In genomic region chr12:108904276-108904653, GRCm38 (mm10) we compare ENCODE assay signal across 8 mouse cellular contexts. TPM values are rescaled to one million over a fixed set of nuclear protein-coding genes. Genes with fewer than 3 reads are reported as not detected.
DNase-seq lines count a peak whose midpoint lies in the region; ATAC-seq and TF ChIP-seq lines count a peak whose summit lies in the region.
"Had no signal": no experiment of that assay in that cellular context is flagged by ENCODE, and none has a peak within 500 bp of the region (broad histone marks: within the 10 kb centered on the region; RNA-seq: fewer than 3 reads in every experiment).

No protein-coding gene starts in this region.

- H3K4me2 ChIP-seq in midbrain, embryonic 12.5 days (replicated peaks): no peak overlapping the region; the same call in 1 of the 2 replicates
- no peak overlapping the region; the same call in 1 of the 2 replicates for H3K4me2 ChIP-seq in limb, embryonic 12.5 days
- no peak overlapping the region for H3K4me2 ChIP-seq in stomach, postnatal 0 days (replicated peaks; ENCODE audit: low read depth)
- H3K4me2 ChIP-seq: lung, embryonic 15.5 days had no signal

- peaks cover 45% of the 10 kb centered on the region for H3K4me1 ChIP-seq in midbrain, embryonic 12.5 days
- H3K4me1 ChIP-seq in midbrain, embryonic 10.5 days: peaks cover 40% of the 10 kb centered on the region
- peaks cover 34% of the 10 kb centered on the region for H3K4me1 ChIP-seq in hindbrain, embryonic 10.5 days (replicated peaks)
- peaks cover 30% of the 10 kb centered on the region for H3K4me1 ChIP-seq in limb, embryonic 12.5 days (replicated peaks)
- H3K4me1 ChIP-seq in stomach, postnatal 0 days (replicated peaks; ENCODE audit: control insufficient read depth, insufficient read depth): no peaks in the 10 kb centered on the region

- H3K9me3 ChIP-seq in midbrain, embryonic 12.5 days: no peaks in the 10 kb centered on the region
- no peaks in the 10 kb centered on the region for H3K9me3 ChIP-seq in midbrain, embryonic 10.5 days (replicated peaks)
- no peaks in the 10 kb centered on the region for H3K9me3 ChIP-seq in hindbrain, embryonic 10.5 days
- no peaks in the 10 kb centered on the region for H3K9me3 ChIP-seq in limb, embryonic 12.5 days
- H3K9me3 ChIP-seq in stomach, postnatal 0 days (ENCODE audit: control insufficient read depth, low read length): no peaks in the 10 kb centered on the region
- H3K9me3 ChIP-seq: lung, embryonic 15.5 days had no signal

- WGBS in midbrain, embryonic 12.5 days: 57% methylated on average over 8 of the region's 8 CpGs
- WGBS in midbrain, embryonic 10.5 days: 67% methylated on average over 8 of the region's 8 CpGs
- WGBS in hindbrain, embryonic 10.5 days: 56% methylated on average over 8 of the region's 8 CpGs
- 52% methylated on average over 8 of the region's 8 CpGs for WGBS in limb, embryonic 12.5 days
- WGBS in stomach, postnatal 0 days: 23% methylated on average over 8 of the region's 8 CpGs

- TF ChIP-seq CTCF in stomach, postnatal 0 days (IDR thresholded peaks at IDR 0.05; ENCODE audit: low read depth): no peak

- no peak overlapping the region for H3K4me3 ChIP-seq in midbrain, embryonic 12.5 days
- no peak overlapping the region for H3K4me3 ChIP-seq in midbrain, embryonic 10.5 days
- H3K4me3 ChIP-seq in hindbrain, embryonic 10.5 days: no peak overlapping the region
- H3K4me3 ChIP-seq in limb, embryonic 12.5 days (replicated peaks): no peak overlapping the region
- no peak overlapping the region for H3K4me3 ChIP-seq in stomach, postnatal 0 days (ENCODE audit: low read depth, low read length)
- H3K4me3 ChIP-seq: lung, embryonic 15.5 days had no signal

- DNase-seq in midbrain, embryonic 10.5 days (ENCODE audit: low spot score): no peak
- DNase-seq in hindbrain, embryonic 10.5 days (ENCODE audit: low spot score): no peak
- no peak for DNase-seq in stomach, postnatal 0 days (ENCODE audit: low spot score)
- no peak for DNase-seq in spleen, adult 18-20 months
- DNase-seq in cerebellum, postnatal 25 days: no peak

- ATAC-seq in midbrain, embryonic 12.5 days (ENCODE audit: low FRiP score, low read depth): no peak
- ATAC-seq in limb, embryonic 12.5 days (ENCODE audit: insufficient number of reproducible peaks, insufficient read depth, low FRiP score, low TSS enrichment, low read depth): no peak
- no peak for ATAC-seq in stomach, postnatal 0 days (ENCODE audit: low FRiP score, low TSS enrichment)

- H3K36me3 ChIP-seq in midbrain, embryonic 12.5 days: no peaks in the 10 kb centered on the region
- H3K36me3 ChIP-seq in midbrain, embryonic 10.5 days: no peaks in the 10 kb centered on the region
- 0 out of 2 replicates have a peak, but pooled peaks cover 2% of the 10 kb centered on the region for H3K36me3 ChIP-seq in hindbrain, embryonic 10.5 days
- H3K36me3 ChIP-seq in limb, embryonic 12.5 days: 0 out of 2 replicates have a peak, but pooled peaks cover 5% of the 10 kb centered on the region
- no peaks in the 10 kb centered on the region for H3K36me3 ChIP-seq in stomach, postnatal 0 days (ENCODE audit: control insufficient read depth, insufficient read depth, low read length)
- H3K36me3 ChIP-seq: lung, embryonic 15.5 days had no signal

- peak overlapping the region; percentile 56 for H3K27ac ChIP-seq in midbrain, embryonic 12.5 days (replicated peaks)
- H3K27ac ChIP-seq in midbrain, embryonic 10.5 days (replicated peaks): no peak overlapping the region; the same call in 1 of the 2 replicates
- H3K27ac ChIP-seq in hindbrain, embryonic 10.5 days: peak overlapping the region; percentile 25; the same call in 1 of the 2 replicates
- H3K27ac ChIP-seq in limb, embryonic 12.5 days: 0 out of 2 replicates have a peak overlapping the region, but pooled peaks have one; percentile 17
- 0 out of 2 replicates have a peak overlapping the region, but pooled peaks have one; percentile 30 for H3K27ac ChIP-seq in stomach, postnatal 0 days (replicated peaks)
- H3K27ac ChIP-seq: lung, embryonic 15.5 days had no signal

- no peak overlapping the region; the same call in 1 of the 2 replicates for H3K9ac ChIP-seq in midbrain, embryonic 12.5 days (replicated peaks)
- no peak overlapping the region for H3K9ac ChIP-seq in limb, embryonic 12.5 days (replicated peaks)
- no peak overlapping the region for H3K9ac ChIP-seq in stomach, postnatal 0 days (ENCODE audit: low read length)
- H3K9ac ChIP-seq: lung, embryonic 15.5 days had no signal

- H3K27me3 ChIP-seq in midbrain, embryonic 12.5 days: no peaks in the 10 kb centered on the region
- 0 out of 2 replicates have a peak, but pooled peaks cover 5% of the 10 kb centered on the region for H3K27me3 ChIP-seq in midbrain, embryonic 10.5 days (ENCODE audit: low read depth, poor library complexity, severe bottlenecking)
- peaks cover 4% of the 10 kb centered on the region; the same call in 1 of the 2 replicates for H3K27me3 ChIP-seq in hindbrain, embryonic 10.5 days (ENCODE audit: insufficient read depth, poor library complexity, severe bottlenecking)
- peaks cover 33% of the 10 kb centered on the region for H3K27me3 ChIP-seq in limb, embryonic 12.5 days
- H3K27me3 ChIP-seq in stomach, postnatal 0 days (ENCODE audit: control insufficient read depth, insufficient read depth, low read length): no peaks in the 10 kb centered on the region
- H3K27me3 ChIP-seq: lung, embryonic 15.5 days had no signal

- no peak for TF ChIP-seq EP300 in stomach, postnatal 0 days (optimal IDR thresholded peaks at IDR 0.05)

RNA-seq across cellular contexts. Expression of gene Wars, which starts 10.3 kb away (rescaled TPM):
- polyA plus RNA-seq in midbrain, embryonic 12.5 days (2016; fragmentation: Nextera tagmentation; extraction: Ambion mirVana): 124 TPM in 2 replicates
- 151 and 156 TPM in 2 replicates for polyA plus RNA-seq in midbrain, embryonic 10.5 days (2016; fragmentation: Nextera tagmentation; extraction: Ambion mirVana)
- polyA plus RNA-seq in hindbrain, embryonic 10.5 days (2016; fragmentation: Nextera tagmentation; extraction: Ambion mirVana): 142 and 143 TPM in 2 replicates
- polyA plus RNA-seq in limb, embryonic 12.5 days (2016; fragmentation: Nextera tagmentation; extraction: Ambion mirVana): 97.0 and 98.2 TPM in 2 replicates
- 70.7 and 76.0 TPM in 2 replicates for polyA plus RNA-seq in stomach, postnatal 0 days (2015; fragmentation: Nextera tagmentation; extraction: Ambion mirVana)

RNA-seq across cellular contexts. Expression of gene Wdr25, which starts 10.8 kb away (rescaled TPM):
- polyA plus RNA-seq in midbrain, embryonic 12.5 days (2016; fragmentation: Nextera tagmentation; extraction: Ambion mirVana): 8.6 and 9.0 TPM in 2 replicates
- 7.3 and 11.2 TPM in 2 replicates for polyA plus RNA-seq in midbrain, embryonic 10.5 days (2016; fragmentation: Nextera tagmentation; extraction: Ambion mirVana)
- 9.0 and 10.4 TPM in 2 replicates for polyA plus RNA-seq in hindbrain, embryonic 10.5 days (2016; fragmentation: Nextera tagmentation; extraction: Ambion mirVana)
- 8.8 and 11.1 TPM in 2 replicates for polyA plus RNA-seq in limb, embryonic 12.5 days (2016; fragmentation: Nextera tagmentation; extraction: Ambion mirVana)
- polyA plus RNA-seq in stomach, postnatal 0 days (2015; fragmentation: Nextera tagmentation; extraction: Ambion mirVana): 3.2 and 3.9 TPM in 2 replicates
